Mouse (Mus musculus) spleen, adult 2 months (tissue): Measurements from ENCODE around the gene Rnf123.

ENCODE experiments used
- CTCF ChIP-seq: fragments of 200-500 bp; IDR thresholded peaks from 2 replicates; pipeline ENCODE4 v1.5.1; 2011; ENCODE audit warnings: mild to moderate bottlenecking, inconsistent platforms; ENCODE audit not compliant: insufficient read depth, insufficient read length, insufficient replicate concordance; ENCODE audit errors: extremely low read depth
- POLR2A ChIP-seq: fragments of 200-500 bp; IDR thresholded peaks from 2 replicates; pipeline ENCODE4 v1.6.1; 2011; ENCODE audit warnings: low read depth, low read length, inconsistent platforms

- TF ChIP-seq POLR2A (no peak), CTCF (no peak)
These were observed at the start of gene Rnf123 for GRCm38 (mm10) chr9:108082988-108083431.
